Mouse (Mus musculus): ENCODE data around the gene Mthfd2. TPM values are rescaled to one million over a fixed set of nuclear protein-coding genes. Genes with fewer than 3 reads are reported as not detected.

The Mthfd2 gene
- polyA plus RNA-seq, 1 experiment from 2014 or later = 31.3 TPM

- Histone ChIP-seq H3K27me3 (ENCODE audit: control insufficient read depth, insufficient read depth, low read length) (no peaks in the 10 kb centered on the region), H3K36me3 (ENCODE audit: control insufficient read depth, insufficient read depth, low read length) (no peaks in the 10 kb centered on the region), H3K9ac (replicated peaks; ENCODE audit: low read length) (no peak overlapping the region), H3K9me3 (ENCODE audit: control insufficient read depth, low read length) (no peaks in the 10 kb centered on the region), H3K4me3 (replicated peaks; ENCODE audit: low read depth, low read length) (no peak overlapping the region), H3K27ac (replicated peaks; ENCODE audit: low read depth, low read length) (no peak overlapping the region), H3K4me2 (ENCODE audit: low read length) (no peak overlapping the region), H3K4me1 (ENCODE audit: control insufficient read depth, insufficient read depth, low read length) (peaks cover 9% of the 10 kb centered on the region)
- 62% methylated on average over 1 of the region's 1 CpGs for WGBS
- DNase-seq = no peak
- no peak for ATAC-seq (ENCODE audit: low FRiP score, low TSS enrichment)
Observed at GRCm38 (mm10) chr6:83321927-83322326, 3.8 kb downstream of the Mthfd2 start.

GRCm38 (mm10) chr6:83317108-83317741, 8.5 kb downstream of the Mthfd2 start:
- WGBS = under 1% methylated on average over 52 of the region's 52 CpGs
- peak overlapping the region; percentile 81 for H3K9ac ChIP-seq (replicated peaks; ENCODE audit: low read length)

GRCm38 (mm10) chr6:83316022-83316421, 9.7 kb downstream of the Mthfd2 start:
- WGBS = 8% methylated on average over 10 of the region's 10 CpGs
- Histone ChIP-seq H3K36me3 (ENCODE audit: control insufficient read depth, insufficient read depth, low read length) (peaks cover 18% of the 10 kb centered on the region), H3K4me2 (ENCODE audit: low read length) (peak overlapping the region; percentile 86), H3K27ac (replicated peaks; ENCODE audit: low read depth, low read length) (no peak overlapping the region), H3K4me1 (ENCODE audit: control insufficient read depth, insufficient read depth, low read length) (peaks cover 12% of the 10 kb centered on the region; the same call in 1 of the 2 replicates), H3K27me3 (ENCODE audit: control insufficient read depth, insufficient read depth, low read length) (no peaks in the 10 kb centered on the region), H3K9me3 (ENCODE audit: control insufficient read depth, low read length) (no peaks in the 10 kb centered on the region), H3K9ac (replicated peaks; ENCODE audit: low read length) (0 out of 2 replicates have a peak overlapping the region, but pooled peaks have one; percentile 16), H3K4me3 (replicated peaks; ENCODE audit: low read depth, low read length) (peak overlapping the region; percentile 98)
- DNase-seq (peak; percentile 47), ATAC-seq (ENCODE audit: low FRiP score, low TSS enrichment) (no peak)

More at GRCm38 (mm10) chr6:83317108-83317741, 8.5 kb downstream of the Mthfd2 start:
- Histone ChIP-seq H3K9me3 (ENCODE audit: control insufficient read depth, low read length) (no peaks in the 10 kb centered on the region), H3K27ac (replicated peaks; ENCODE audit: low read depth, low read length) (peak overlapping the region; percentile 86), H3K4me2 (ENCODE audit: low read length) (peak overlapping the region; percentile 86), H3K4me3 (replicated peaks; ENCODE audit: low read depth, low read length) (peak overlapping the region; percentile 98), H3K36me3 (ENCODE audit: control insufficient read depth, insufficient read depth, low read length) (peaks cover 9% of the 10 kb centered on the region), H3K4me1 (ENCODE audit: control insufficient read depth, insufficient read depth, low read length) (peaks cover 12% of the 10 kb centered on the region; the same call in 1 of the 2 replicates), H3K27me3 (ENCODE audit: control insufficient read depth, insufficient read depth, low read length) (no peaks in the 10 kb centered on the region)
- DNase-seq (peak; percentile 96), ATAC-seq (ENCODE audit: low FRiP score, low TSS enrichment) (peak; percentile 100)

GRCm38 (mm10) chr6:83315293-83315692, 10.4 kb downstream of the Mthfd2 start:
- H3K9me3 ChIP-seq (ENCODE audit: control insufficient read depth, low read length) = no peaks in the 10 kb centered on the region
- H3K27ac ChIP-seq (replicated peaks; ENCODE audit: low read depth, low read length) = no peak overlapping the region
- H3K36me3 ChIP-seq (ENCODE audit: control insufficient read depth, insufficient read depth, low read length) = peaks cover 26% of the 10 kb centered on the region
- ATAC-seq (ENCODE audit: low FRiP score, low TSS enrichment) = no peak
- no peak overlapping the region for H3K4me2 ChIP-seq (ENCODE audit: low read length)
- peaks cover 12% of the 10 kb centered on the region; the same call in 1 of the 2 replicates for H3K4me1 ChIP-seq (ENCODE audit: control insufficient read depth, insufficient read depth, low read length)
- H3K4me3 ChIP-seq (replicated peaks; ENCODE audit: low read depth, low read length) = no peak overlapping the region
- DNase-seq = no peak
- no peak overlapping the region for H3K9ac ChIP-seq (replicated peaks; ENCODE audit: low read length)
- H3K27me3 ChIP-seq (ENCODE audit: control insufficient read depth, insufficient read depth, low read length) = no peaks in the 10 kb centered on the region

- no peak for DNase-seq
- no peak overlapping the region for H3K9ac ChIP-seq (replicated peaks; ENCODE audit: low read length)
- peaks cover 44% of the 10 kb centered on the region for H3K36me3 ChIP-seq (ENCODE audit: control insufficient read depth, insufficient read depth, low read length)
- H3K9me3 ChIP-seq (ENCODE audit: control insufficient read depth, low read length) = no peaks in the 10 kb centered on the region
- ATAC-seq (ENCODE audit: low FRiP score, low TSS enrichment) = no peak
- H3K4me1 ChIP-seq (ENCODE audit: control insufficient read depth, insufficient read depth, low read length) = peaks cover 12% of the 10 kb centered on the region; the same call in 1 of the 2 replicates
- no peak overlapping the region for H3K4me3 ChIP-seq (replicated peaks; ENCODE audit: low read depth, low read length)
- H3K27me3 ChIP-seq (ENCODE audit: control insufficient read depth, insufficient read depth, low read length) = no peaks in the 10 kb centered on the region
- H3K4me2 ChIP-seq (ENCODE audit: low read length) = no peak overlapping the region
- WGBS = 90% methylated on average over 8 of the region's 8 CpGs
- H3K27ac ChIP-seq (replicated peaks; ENCODE audit: low read depth, low read length) = no peak overlapping the region
Observed at GRCm38 (mm10) chr6:83312514-83312913, 13.2 kb downstream of the Mthfd2 start.

- no peaks in the 10 kb centered on the region for H3K27me3 ChIP-seq (ENCODE audit: control insufficient read depth, insufficient read depth, low read length)
- H3K4me3 ChIP-seq (replicated peaks; ENCODE audit: low read depth, low read length) = no peak overlapping the region
- 96% methylated on average over 7 of the region's 7 CpGs for WGBS
- H3K27ac ChIP-seq (replicated peaks; ENCODE audit: low read depth, low read length) = no peak overlapping the region
- peaks cover 12% of the 10 kb centered on the region; the same call in 1 of the 2 replicates for H3K4me1 ChIP-seq (ENCODE audit: control insufficient read depth, insufficient read depth, low read length)
- ATAC-seq (ENCODE audit: low FRiP score, low TSS enrichment) (no peak), DNase-seq (no peak)
- H3K9me3 ChIP-seq (ENCODE audit: control insufficient read depth, low read length) = no peaks in the 10 kb centered on the region
- no peak overlapping the region for H3K4me2 ChIP-seq (ENCODE audit: low read length)
- peaks cover 46% of the 10 kb centered on the region for H3K36me3 ChIP-seq (ENCODE audit: control insufficient read depth, insufficient read depth, low read length)
- H3K9ac ChIP-seq (replicated peaks; ENCODE audit: low read length) = no peak overlapping the region
Observed at GRCm38 (mm10) chr6:83312021-83312420, 13.7 kb downstream of the Mthfd2 start.

GRCm38 (mm10) chr6:83311206-83311605, 14.5 kb downstream of the Mthfd2 start:
- DNase-seq = no peak
- no peak overlapping the region for H3K4me3 ChIP-seq (replicated peaks; ENCODE audit: low read depth, low read length)
- peaks cover 53% of the 10 kb centered on the region for H3K36me3 ChIP-seq (ENCODE audit: control insufficient read depth, insufficient read depth, low read length)
- no peaks in the 10 kb centered on the region for H3K27me3 ChIP-seq (ENCODE audit: control insufficient read depth, insufficient read depth, low read length)
- no peaks in the 10 kb centered on the region for H3K9me3 ChIP-seq (ENCODE audit: control insufficient read depth, low read length)
- H3K4me2 ChIP-seq (ENCODE audit: low read length) = no peak overlapping the region
- ATAC-seq (ENCODE audit: low FRiP score, low TSS enrichment) = no peak
- no peak overlapping the region for H3K9ac ChIP-seq (replicated peaks; ENCODE audit: low read length)
- peaks cover 5% of the 10 kb centered on the region; the same call in 1 of the 2 replicates for H3K4me1 ChIP-seq (ENCODE audit: control insufficient read depth, insufficient read depth, low read length)
- no peak overlapping the region for H3K27ac ChIP-seq (replicated peaks; ENCODE audit: low read depth, low read length)
- 96% methylated on average over 11 of the region's 11 CpGs for WGBS

- Histone ChIP-seq H3K27ac (replicated peaks; ENCODE audit: low read depth, low read length) (no peak overlapping the region), H3K4me2 (ENCODE audit: low read length) (no peak overlapping the region), H3K27me3 (ENCODE audit: control insufficient read depth, insufficient read depth, low read length) (no peaks in the 10 kb centered on the region), H3K36me3 (ENCODE audit: control insufficient read depth, insufficient read depth, low read length) (peaks cover 69% of the 10 kb centered on the region), H3K9ac (replicated peaks; ENCODE audit: low read length) (no peak overlapping the region), H3K9me3 (ENCODE audit: control insufficient read depth, low read length) (no peaks in the 10 kb centered on the region), H3K4me1 (ENCODE audit: control insufficient read depth, insufficient read depth, low read length) (no peaks in the 10 kb centered on the region), H3K4me3 (replicated peaks; ENCODE audit: low read depth, low read length) (no peak overlapping the region)
- ATAC-seq (ENCODE audit: low FRiP score, low TSS enrichment) (no peak), DNase-seq (no peak)
- WGBS = 93% methylated on average over 7 of the region's 7 CpGs
Observed at GRCm38 (mm10) chr6:83309017-83309416, 16.7 kb downstream of the Mthfd2 start.

GRCm38 (mm10) chr6:83302264-83302663, 23.4 kb downstream of the Mthfd2 start:
- 89% methylated on average over 5 of the region's 5 CpGs for WGBS

More at GRCm38 (mm10) chr6:83302264-83302663, 23.4 kb downstream of the Mthfd2 start:
- DNase-seq = no peak
- Histone ChIP-seq H3K27me3 (ENCODE audit: control insufficient read depth, insufficient read depth, low read length) (no peaks in the 10 kb centered on the region), H3K9ac (replicated peaks; ENCODE audit: low read length) (no peak overlapping the region), H3K4me3 (replicated peaks; ENCODE audit: low read depth, low read length) (no peak overlapping the region), H3K27ac (replicated peaks; ENCODE audit: low read depth, low read length) (no peak overlapping the region), H3K4me2 (ENCODE audit: low read length) (no peak overlapping the region), H3K36me3 (ENCODE audit: control insufficient read depth, insufficient read depth, low read length) (peaks cover 25% of the 10 kb centered on the region), H3K9me3 (ENCODE audit: control insufficient read depth, low read length) (no peaks in the 10 kb centered on the region), H3K4me1 (ENCODE audit: control insufficient read depth, insufficient read depth, low read length) (no peaks in the 10 kb centered on the region)
- no peak for ATAC-seq (ENCODE audit: low FRiP score, low TSS enrichment)

All from midbrain, embryonic 14.5 days (tissue).